Mouse (Mus musculus) c-Kit-positive CD71-positive TER-119-positive erythroid progenitor cells, embryonic 14.5 days (primary cell): ENCODE data around the gene Myrf.
A peak's percentile ranks its signal among the peaks of the same experiment; 100 is the strongest.
"Not testable (repeated sequence)": the region's sequence is repeated elsewhere in the genome, so short reads cannot be mapped to it uniquely, and the experiment has no call there.

Experiments
- DNase-seq: peaks from one replicate; pipeline ENCODE4 v3.0.0-alpha.2; 2013; ENCODE audit warnings: low spot score

Gene Myrf

GRCm38 (mm10) chr19:10176477-10176876, 64.1 kb downstream of the Myrf start:
- DNase-seq: no peak

GRCm38 (mm10) chr19:10174956-10175355, 65.6 kb downstream of the Myrf start:
- no peak for DNase-seq

GRCm38 (mm10) chr19:10173844-10174539, 66.6 kb downstream of the Myrf start:
- no peak for DNase-seq

GRCm38 (mm10) chr19:10173116-10173718, 67.3 kb downstream of the Myrf start:
- peak; percentile 80 for DNase-seq

GRCm38 (mm10) chr19:10171846-10172245, 68.7 kb downstream of the Myrf start:
- no peak for DNase-seq

- DNase-seq: no peak
These were observed 69.2 kb downstream of the Myrf start for GRCm38 (mm10) chr19:10171359-10171758.

GRCm38 (mm10) chr19:10170466-10170865, 70.1 kb downstream of the Myrf start:
- DNase-seq: no peak

- DNase-seq: not testable (repeated sequence)
These were observed 70.7 kb downstream of the Myrf start for GRCm38 (mm10) chr19:10169692-10170330.

- DNase-seq: no peak
These were observed 71.4 kb downstream of the Myrf start for GRCm38 (mm10) chr19:10169179-10169578.

- no peak for DNase-seq
These were observed 72.1 kb downstream of the Myrf start for GRCm38 (mm10) chr19:10168441-10168840.

- no peak for DNase-seq
These were observed 72.6 kb downstream of the Myrf start for GRCm38 (mm10) chr19:10167951-10168350.

- DNase-seq: no peak
These were observed 73.4 kb downstream of the Myrf start for GRCm38 (mm10) chr19:10167112-10167511.

- not testable (repeated sequence) for DNase-seq
These were observed 74.6 kb downstream of the Myrf start for GRCm38 (mm10) chr19:10165928-10166327.

GRCm38 (mm10) chr19:10163896-10164295, 76.7 kb downstream of the Myrf start:
- no peak for DNase-seq
